In genomic region chr1:64717504-64717903, GRCm38 (mm10) we compare ENCODE assay signal across 8 mouse cellular contexts. TPM values are rescaled to one million over a fixed set of nuclear protein-coding genes. Genes with fewer than 3 reads are reported as not detected.
DNase-seq lines count a peak whose midpoint lies in the region; ATAC-seq and TF ChIP-seq lines count a peak whose summit lies in the region.

No protein-coding gene starts in this region.

- H3K9me3 ChIP-seq in forebrain, embryonic 16.5 days (ENCODE audit: control insufficient read depth, low read length): no peaks in the 10 kb centered on the region
- H3K9me3 ChIP-seq in intestine, embryonic 15.5 days: no peaks in the 10 kb centered on the region
- H3K9me3 ChIP-seq in liver, embryonic 12.5 days (replicated peaks): no peaks in the 10 kb centered on the region

- no peaks in the 10 kb centered on the region for H3K36me3 ChIP-seq in thymus, adult 2 months (ENCODE audit: control insufficient read depth, insufficient read depth, low read length)
- peaks cover 8% of the 10 kb centered on the region for H3K36me3 ChIP-seq in forebrain, embryonic 16.5 days (ENCODE audit: control insufficient read depth, insufficient read depth)
- H3K36me3 ChIP-seq in intestine, embryonic 15.5 days: no peaks in the 10 kb centered on the region; the same call in 1 of the 2 replicates
- H3K36me3 ChIP-seq in liver, embryonic 12.5 days: peaks cover 21% of the 10 kb centered on the region

- peak; percentile 87 for ATAC-seq in forebrain, embryonic 16.5 days
- peak; percentile 80 for ATAC-seq in intestine, embryonic 15.5 days
- peak; percentile 76 for ATAC-seq in liver, embryonic 12.5 days

- H3K9ac ChIP-seq in forebrain, embryonic 16.5 days (replicated peaks; ENCODE audit: low read depth, low read length): no peak overlapping the region
- H3K9ac ChIP-seq in intestine, embryonic 15.5 days: no peak overlapping the region
- no peak overlapping the region for H3K9ac ChIP-seq in liver, embryonic 12.5 days

- H3K27me3 ChIP-seq in thymus, adult 2 months (ENCODE audit: control insufficient read depth, insufficient read depth, low read length): no peaks in the 10 kb centered on the region
- no peaks in the 10 kb centered on the region for H3K27me3 ChIP-seq in forebrain, embryonic 16.5 days (replicated peaks; ENCODE audit: control insufficient read depth, insufficient read depth, low read length)
- H3K27me3 ChIP-seq in intestine, embryonic 15.5 days (replicated peaks): no peaks in the 10 kb centered on the region
- no peaks in the 10 kb centered on the region for H3K27me3 ChIP-seq in liver, embryonic 12.5 days (replicated peaks)

- no peak overlapping the region for H3K4me3 ChIP-seq in thymus, adult 2 months (ENCODE audit: control insufficient read depth, insufficient read depth, low read length)
- no peak overlapping the region for H3K4me3 ChIP-seq in bone marrow, adult 2 months (replicated peaks; ENCODE audit: control insufficient read depth, low read depth, low read length)
- H3K4me3 ChIP-seq in forebrain, embryonic 16.5 days (replicated peaks; ENCODE audit: low read length): no peak overlapping the region
- no peak overlapping the region for H3K4me3 ChIP-seq in intestine, embryonic 15.5 days (replicated peaks)
- no peak overlapping the region for H3K4me3 ChIP-seq in liver, embryonic 12.5 days

- TF ChIP-seq POLR2A in thymus, adult 2 months (IDR thresholded peaks at IDR 0.05; ENCODE audit: control insufficient read depth, extremely low read depth, insufficient read depth, low read length, poor library complexity): no peak
- no peak for TF ChIP-seq POLR2A in bone marrow, adult 2 months (IDR thresholded peaks at IDR 0.05; ENCODE audit: borderline replicate concordance, control insufficient read depth, low read depth, low read length)

- peak; percentile 39; the same call in 1 of the 2 replicates for TF ChIP-seq CTCF in thymus, adult 2 months (IDR thresholded peaks at IDR 0.05; ENCODE audit: borderline replicate concordance, control insufficient read depth, extremely low read depth, insufficient read depth, low read length, poor library complexity)
- peak; percentile 72 for TF ChIP-seq CTCF in bone marrow, adult 2 months (IDR thresholded peaks at IDR 0.05; ENCODE audit: control insufficient read depth, insufficient read depth, low read length)

- H3K27ac ChIP-seq in thymus, adult 2 months (ENCODE audit: control insufficient read depth, insufficient read depth, low read length): no peak overlapping the region
- H3K27ac ChIP-seq in bone marrow, adult 2 months (ENCODE audit: control insufficient read depth, insufficient read depth, low read depth, low read length, poor library complexity): no peak overlapping the region
- no peak overlapping the region for H3K27ac ChIP-seq in forebrain, embryonic 16.5 days (ENCODE audit: low read length)
- no peak overlapping the region for H3K27ac ChIP-seq in intestine, embryonic 15.5 days
- no peak overlapping the region for H3K27ac ChIP-seq in liver, embryonic 12.5 days

- peak; percentile 52 for DNase-seq in thymus, adult 2 months
- DNase-seq in thymus, adult 18-20 months: no peak
- DNase-seq in retina, embryonic 14.5 days (ENCODE audit: low spot score): peak; percentile 78
- no peak for DNase-seq in urinary bladder, postnatal 10 days (ENCODE audit: low spot score)

- H3K4me1 ChIP-seq in thymus, adult 2 months (replicated peaks; ENCODE audit: control insufficient read depth, insufficient read depth, low read length): no peaks in the 10 kb centered on the region
- H3K4me1 ChIP-seq in bone marrow, adult 2 months (ENCODE audit: control insufficient read depth, insufficient read depth, low read length): no peaks in the 10 kb centered on the region
- H3K4me1 ChIP-seq in forebrain, embryonic 16.5 days (replicated peaks; ENCODE audit: control insufficient read depth, insufficient read depth, low read length): peaks cover 10% of the 10 kb centered on the region
- H3K4me1 ChIP-seq in intestine, embryonic 15.5 days (replicated peaks): no peaks in the 10 kb centered on the region; the same call in 1 of the 2 replicates
- H3K4me1 ChIP-seq in liver, embryonic 12.5 days: peaks cover 14% of the 10 kb centered on the region

- H3K4me2 ChIP-seq in forebrain, embryonic 16.5 days (ENCODE audit: low read length): no peak overlapping the region
- H3K4me2 ChIP-seq in intestine, embryonic 15.5 days (replicated peaks): no peak overlapping the region
- H3K4me2 ChIP-seq in liver, embryonic 12.5 days: no peak overlapping the region

RNA-seq across cellular contexts. Expression of gene Fzd5, which starts 20.0 kb away (rescaled TPM):
- 8.2 and 10.7 TPM in 2 replicates for polyA plus RNA-seq in thymus, adult 2 months (2012; rRNA removed)
- 1.6 and 2.1 TPM in 2 replicates for polyA plus RNA-seq in bone marrow, adult 2 months (2011; ENCODE audit: insufficient read depth, insufficient read length, low replicate concordance, missing spikeins)
- polyA plus RNA-seq in forebrain, embryonic 16.5 days (2015; fragmentation: Nextera tagmentation; extraction: Ambion mirVana): 0.48 and 0.61 TPM in 2 replicates
- 7.1 and 8.0 TPM in 2 replicates for polyA plus RNA-seq in intestine, embryonic 15.5 days (2015; fragmentation: Nextera tagmentation; extraction: Ambion mirVana)
- 3.6 and 4.1 TPM in 2 replicates for polyA plus RNA-seq in liver, embryonic 12.5 days (2016; fragmentation: Nextera tagmentation; extraction: Ambion mirVana)

RNA-seq across cellular contexts. Expression of gene Ccnyl1, which starts 27.2 kb away (rescaled TPM):
- 13.2 and 19.1 TPM in 2 replicates for polyA plus RNA-seq in thymus, adult 2 months (2012; rRNA removed)
- 2.8 and 8.6 TPM in 2 replicates for polyA plus RNA-seq in bone marrow, adult 2 months (2011; ENCODE audit: insufficient read depth, insufficient read length, low replicate concordance, missing spikeins)
- polyA plus RNA-seq in forebrain, embryonic 16.5 days (2015; fragmentation: Nextera tagmentation; extraction: Ambion mirVana): 3.9 and 4.4 TPM in 2 replicates
- 4.0 and 4.3 TPM in 2 replicates for polyA plus RNA-seq in intestine, embryonic 15.5 days (2015; fragmentation: Nextera tagmentation; extraction: Ambion mirVana)
- polyA plus RNA-seq in liver, embryonic 12.5 days (2016; fragmentation: Nextera tagmentation; extraction: Ambion mirVana): 1.6 and 2.3 TPM in 2 replicates

Comparison
In these comparisons a context has a peak if more than half of its experiments do, and no peak if none do; other contexts are left out.
1. DNase-seq: peak in thymus, adult 2 months (single experiment) and retina, embryonic 14.5 days (single experiment); none in thymus, adult 18-20 months (0 of 2) and urinary bladder, postnatal 10 days (single experiment).
2. Peak in every context shown above with its lines, with median percentiles within 50 percentile points of each other: ATAC-seq.